Mouse (Mus musculus): Measurements from ENCODE around the gene Rbp7. TPM values are rescaled to one million over a fixed set of nuclear protein-coding genes. Genes with fewer than 3 reads are reported as not detected.

Rbp7 gene
- not detected in 4 replicates for total RNA-seq (2023)

GRCm38 (mm10) chr4:149454879-149455278 lies at the start of gene Rbp7:
Rbp7 (minus strand) TSS chr4:149454978.

DNA sequence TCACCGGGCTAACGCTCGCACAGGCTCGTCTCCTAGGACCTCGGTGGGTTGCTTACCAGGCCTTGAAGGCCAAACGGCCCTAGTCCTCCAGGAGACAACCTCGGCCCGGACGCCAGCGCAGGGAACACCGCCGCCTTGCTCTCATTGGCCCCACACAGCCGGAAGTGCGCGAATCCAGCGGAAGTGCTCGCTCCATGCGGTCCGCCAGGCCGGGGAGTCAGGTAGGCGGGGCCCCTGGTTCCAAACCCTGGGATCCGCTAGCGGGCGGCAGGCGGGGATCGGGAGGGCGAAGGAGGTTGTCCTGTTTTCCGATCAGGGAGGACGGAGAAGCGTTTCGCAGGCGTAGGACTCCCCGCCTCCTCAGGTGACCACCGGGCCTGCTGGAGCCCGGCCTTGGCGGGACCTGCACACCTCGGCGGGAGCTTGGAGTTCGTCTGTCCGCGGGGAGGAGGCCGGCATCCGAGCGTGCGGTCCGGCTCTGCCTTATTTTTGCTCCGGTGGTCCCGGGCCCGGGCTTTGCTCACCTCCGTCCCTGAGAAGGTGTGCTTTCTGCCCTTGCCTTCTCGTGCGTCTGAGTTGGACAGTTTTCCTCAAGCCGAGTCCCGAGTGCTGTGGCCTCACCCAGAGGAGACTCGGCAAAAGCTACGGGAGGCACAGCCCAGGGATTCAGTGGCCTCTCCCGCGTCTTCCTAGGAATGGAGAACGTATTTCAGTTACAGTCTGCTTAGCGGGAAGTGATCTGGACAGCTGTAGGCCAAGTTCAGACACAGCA lies 30.5 kb upstream of the Rbp7 start, which contains the start of the genes Nmnat1 and Lzic:
Gene Nmnat1, minus strand, starts transcription at position 150 of the 772 bp plus-strand sequence.
Gene Lzic, plus strand, starts transcription at position 177 of the 772 bp plus-strand sequence.

DNA sequence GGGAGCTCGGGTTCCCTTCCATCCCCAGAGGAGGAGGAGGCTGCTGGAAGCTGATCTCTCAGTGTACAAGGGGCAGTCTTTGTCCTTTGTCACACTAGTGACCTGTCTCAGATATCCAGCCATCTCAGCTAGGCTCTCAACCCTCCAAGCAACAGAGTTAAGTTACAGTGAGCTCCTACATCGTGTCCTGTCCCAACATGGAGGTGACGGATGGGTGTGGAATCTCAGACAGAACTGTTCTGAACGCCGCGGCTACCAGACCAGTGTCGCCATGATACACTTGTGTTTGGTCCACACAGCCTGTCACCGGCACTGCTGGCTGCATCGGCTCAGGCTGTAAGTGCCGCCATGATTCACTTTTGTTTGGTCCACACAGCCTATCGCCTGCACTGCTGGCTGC lies 22.3 kb upstream of the Rbp7 start, which contains the start of gene Tmem274:
Gene Tmem274, plus strand, starts transcription at position 301 of the 400 bp plus-strand sequence.

DNA sequence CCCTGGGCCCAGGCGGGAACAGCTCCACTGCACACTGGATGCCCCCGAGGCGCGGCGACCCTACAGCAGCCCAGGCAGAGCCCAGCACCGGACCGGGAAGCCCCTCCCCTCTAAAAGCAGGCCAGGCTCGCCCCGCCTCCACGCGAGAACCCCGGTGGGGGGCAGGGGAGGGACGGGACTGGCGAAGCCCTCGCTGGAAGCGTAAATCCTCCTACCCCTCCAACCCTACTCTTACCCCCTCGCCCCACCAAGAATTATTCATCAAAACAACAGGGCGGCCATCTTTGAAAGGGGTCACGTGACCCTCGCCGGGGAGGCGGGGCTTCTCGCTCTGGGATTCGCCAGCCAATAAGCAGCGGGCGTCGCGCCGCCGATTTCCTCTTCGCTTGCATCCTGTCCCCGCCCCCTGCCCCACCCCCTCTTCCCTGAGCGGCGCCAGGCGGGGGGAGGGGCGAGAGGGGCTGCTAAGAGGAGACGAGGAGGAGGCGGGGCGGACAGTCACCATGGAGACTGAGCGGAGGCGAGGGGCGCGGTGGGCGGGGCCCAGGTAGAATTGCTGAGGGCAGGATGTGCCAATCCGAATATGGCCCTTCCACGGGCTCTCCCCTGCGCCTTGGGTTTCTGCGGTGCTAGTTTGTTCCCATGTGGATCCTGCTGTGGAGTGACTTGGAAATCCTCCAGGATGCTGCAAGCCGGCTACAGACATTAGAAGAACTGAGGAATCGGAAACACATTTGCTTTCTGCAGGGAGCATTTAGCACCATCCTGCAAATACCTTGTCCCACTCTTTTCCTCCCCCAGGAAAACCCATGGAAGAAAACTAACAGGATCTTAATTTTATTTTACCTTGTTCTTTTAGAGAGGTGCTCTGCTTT lies 28.2 kb downstream of the Rbp7 start, which contains the start of gene Ube4b:
Gene Ube4b, minus strand, starts transcription at position 425 of the 875 bp plus-strand sequence.

Other genes starting within 250 kb of the Rbp7 start
- 13.2 to 16.1 TPM (median 14.5 TPM) in 4 replicates for gene Kif1b, start 147.3 kb downstream of the Rbp7 start, total RNA-seq (2023)
- 73.5 to 89.4 TPM (median 79.3 TPM) in 4 replicates for gene Ube4b, start 28.2 kb downstream of the Rbp7 start, total RNA-seq (2023)
- gene Tmem274, start 22.4 kb upstream of the Rbp7 start, total RNA-seq (2023): not detected in 4 replicates
- gene Nmnat1, start 30.2 kb upstream of the Rbp7 start, total RNA-seq (2023): 5.8 to 6.8 TPM (median 6.2 TPM) in 4 replicates
- gene Lzic, start 30.3 kb upstream of the Rbp7 start, total RNA-seq (2023): 32.9 to 33.9 TPM (median 33.1 TPM) in 4 replicates
- gene Ctnnbip1, start 63.3 kb upstream of the Rbp7 start, total RNA-seq (2023): 1.3 to 2.2 TPM (median 1.7 TPM) in 4 replicates
- 3.2 to 4.4 TPM (median 4.0 TPM) in 4 replicates for gene Clstn1, start 131.5 kb upstream of the Rbp7 start, total RNA-seq (2023)
- 225 to 236 TPM (median 230 TPM) in 4 replicates for gene Pik3cd, start 247.6 kb upstream of the Rbp7 start, total RNA-seq (2023)

Data from B cell, adult 62 days (primary cell).